Mouse (Mus musculus): ENCODE results near the gene Nudt9.

Nudt9 gene

GRCm38 (mm10) chr5:104077508-104077907 is 31.4 kb downstream of the Nudt9 start, which contains the start of gene Gm17660:
Gene Gm17660 (minus strand): TSS chr5:104077608.
- no peak for DNase-seq (ENCODE audit: low read depth, low spot score)

GRCm38 (mm10) chr5:104080736-104081135 is 34.6 kb downstream of the Nudt9 start:
- no peak for DNase-seq (ENCODE audit: low read depth, low spot score)

DNA sequence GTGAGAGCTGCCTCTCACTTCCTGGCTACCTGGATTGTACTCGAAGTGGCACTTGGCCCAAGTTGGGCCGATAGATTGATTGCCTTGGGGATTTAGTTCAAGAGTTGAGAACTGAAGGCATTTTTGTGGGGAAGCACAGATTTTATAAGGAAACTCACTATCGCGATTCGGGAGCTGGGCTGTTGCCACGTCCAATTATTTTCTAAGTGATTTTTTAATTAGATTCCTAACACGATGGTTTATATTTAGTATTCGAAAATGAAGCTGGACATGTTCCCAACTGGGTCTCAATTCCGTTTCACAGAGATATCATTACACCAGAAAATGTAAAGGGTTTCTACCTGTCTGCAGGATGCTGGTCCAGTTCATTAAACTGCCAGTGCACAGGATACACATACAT is 39.3 kb downstream of the Nudt9 start:
- DNase-seq (ENCODE audit: low read depth, low spot score) = no peak

- no peak for DNase-seq (ENCODE audit: low read depth, low spot score)
Measured at GRCm38 (mm10) chr5:104089751-104090150, 43.6 kb downstream of the Nudt9 start.

GRCm38 (mm10) chr5:104095416-104096077 is 49.4 kb downstream of the Nudt9 start:
- no peak for DNase-seq (ENCODE audit: low read depth, low spot score)

DNA sequence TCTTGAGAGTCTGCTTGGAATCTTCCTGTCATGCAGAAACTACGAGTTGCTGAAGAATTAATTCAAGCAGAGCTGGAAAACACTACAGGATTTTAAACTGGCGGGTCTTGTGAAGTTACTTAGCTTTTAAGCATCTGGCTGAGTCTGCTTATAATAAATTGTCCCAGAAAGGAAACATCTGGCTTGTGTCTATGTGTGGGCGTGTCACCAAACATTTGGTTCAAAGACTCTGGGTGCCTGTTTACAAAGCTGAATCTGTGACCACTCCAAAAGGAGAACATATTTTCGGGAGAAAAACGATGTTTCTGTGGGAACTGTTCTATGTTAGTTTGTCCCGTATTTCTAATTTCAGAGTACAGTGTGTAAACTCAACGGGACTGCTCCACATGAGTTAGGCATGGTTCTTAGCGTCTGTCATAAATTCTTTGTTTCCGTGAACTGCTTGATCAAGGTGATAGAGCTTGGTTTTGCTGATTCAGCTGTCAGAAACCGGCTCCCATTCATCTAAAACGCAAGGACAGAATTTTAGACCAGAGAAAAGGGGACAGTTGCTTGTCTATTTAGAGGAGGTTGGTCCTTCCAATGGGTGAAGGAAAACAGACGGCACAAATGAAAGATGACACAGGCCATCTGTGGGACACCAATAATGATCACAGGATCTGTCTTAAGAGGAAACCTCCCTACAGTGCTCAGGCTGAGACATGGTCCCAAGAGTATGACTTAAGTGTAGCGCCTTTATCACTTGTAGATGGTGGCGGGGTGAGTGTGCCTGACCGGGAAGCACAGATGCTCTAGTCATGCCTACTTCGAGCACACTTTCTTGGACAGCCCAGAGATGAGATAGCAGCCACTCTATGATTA is 50.2 kb downstream of the Nudt9 start:
- no peak for DNase-seq (ENCODE audit: low read depth, low spot score)

DNA sequence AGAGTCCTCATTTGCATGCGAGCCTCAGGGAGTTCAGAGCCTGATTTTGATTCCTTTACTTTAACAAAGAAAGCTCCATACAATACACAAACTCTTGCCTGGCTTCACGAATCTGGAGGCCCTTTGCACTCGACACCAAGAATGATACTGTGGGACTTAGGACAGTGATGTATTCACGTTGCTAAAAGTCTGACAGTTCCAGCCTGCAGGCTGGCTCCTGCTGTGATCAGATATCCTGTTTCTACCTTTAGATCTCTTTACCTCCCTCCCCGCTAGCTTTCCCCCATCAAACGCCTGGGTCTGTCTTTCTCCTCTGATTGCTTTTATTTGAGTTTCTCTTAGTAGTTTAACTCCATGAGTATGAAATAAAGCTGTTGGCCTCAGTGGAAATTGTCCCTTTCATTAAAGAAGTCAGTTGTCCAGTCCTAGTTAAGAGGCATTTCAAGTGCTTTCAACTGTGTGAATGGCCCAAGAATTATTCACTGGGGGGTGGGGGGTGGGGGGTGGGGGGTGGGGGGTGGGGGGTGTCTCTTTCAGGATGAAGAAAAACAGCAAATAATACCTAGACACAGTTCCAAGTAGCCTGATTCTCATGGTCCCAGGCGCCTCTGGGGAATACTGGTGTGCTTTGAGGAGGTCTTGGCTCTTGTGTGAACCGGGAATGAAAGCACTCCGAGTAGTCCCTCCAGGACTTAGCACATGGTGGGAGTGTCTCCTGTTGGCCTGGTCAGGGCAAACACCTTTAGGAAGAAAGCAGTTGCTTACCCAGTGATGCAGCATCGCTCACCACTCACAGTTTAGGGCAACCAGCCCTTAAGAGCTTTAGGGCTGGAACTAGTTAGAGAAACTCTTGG is 55.8 kb downstream of the Nudt9 start:
- no peak for DNase-seq (ENCODE audit: low read depth, low spot score)

GRCm38 (mm10) chr5:104103171-104103570 is 57.1 kb downstream of the Nudt9 start:
- no peak for DNase-seq (ENCODE audit: low read depth, low spot score)

DNA sequence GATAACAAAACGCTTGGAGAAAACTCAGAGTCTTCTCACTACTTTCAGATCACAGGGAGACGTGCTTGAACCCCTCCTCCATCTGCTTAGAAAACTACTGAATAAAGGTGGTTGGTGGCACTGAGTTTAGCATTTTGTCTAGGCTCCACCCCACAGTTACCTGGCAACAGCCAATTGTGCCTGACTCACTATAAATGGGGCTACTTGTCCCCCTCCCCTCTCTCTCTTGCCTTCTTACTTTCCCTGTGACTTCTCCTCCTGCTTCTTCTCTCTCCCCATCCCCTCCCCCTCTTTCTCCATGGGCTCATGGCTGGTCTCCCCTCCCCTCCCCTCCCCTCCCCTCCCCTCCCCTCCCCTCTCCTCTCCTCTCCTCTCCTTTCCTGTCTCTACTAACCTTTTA is 58.0 kb downstream of the Nudt9 start:
- DNase-seq (ENCODE audit: low read depth, low spot score) = no peak

DNA sequence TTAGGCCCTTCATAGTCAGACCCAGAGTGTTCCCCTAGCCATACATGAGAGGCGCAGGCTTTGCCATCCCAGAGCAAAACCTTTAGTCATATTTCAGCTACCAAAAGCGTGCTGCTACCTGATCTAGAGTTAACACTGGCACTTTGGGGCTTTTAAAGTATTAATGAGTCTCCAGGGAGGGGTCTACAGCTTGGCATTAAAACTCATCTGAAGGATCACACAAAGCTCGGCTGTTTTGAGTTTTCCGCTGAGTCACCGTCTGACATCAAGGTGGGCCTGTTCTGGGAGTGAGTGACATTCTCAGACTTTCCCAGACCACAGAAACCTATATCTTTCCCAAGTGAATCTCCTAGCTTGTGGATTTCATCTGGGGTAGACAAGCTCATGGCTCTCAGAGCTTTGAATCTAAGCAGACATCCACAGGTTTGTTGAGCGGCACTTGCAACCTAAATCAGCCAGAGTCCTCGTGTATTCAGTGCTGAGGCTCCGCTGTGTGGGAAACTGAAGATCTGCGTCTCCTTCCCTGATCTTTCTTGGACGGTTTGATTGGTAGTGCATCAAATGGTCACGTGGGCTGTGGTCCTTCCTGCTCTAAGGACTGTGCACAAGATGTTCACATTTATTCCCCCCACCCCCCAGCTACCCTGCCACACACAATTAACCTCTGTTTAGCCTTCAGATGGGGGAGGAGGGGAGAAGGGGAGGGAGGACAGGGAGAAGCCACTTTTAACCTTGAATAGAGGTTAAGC is 62.2 kb downstream of the Nudt9 start:
- DNase-seq (ENCODE audit: low read depth, low spot score) = no peak

DNA sequence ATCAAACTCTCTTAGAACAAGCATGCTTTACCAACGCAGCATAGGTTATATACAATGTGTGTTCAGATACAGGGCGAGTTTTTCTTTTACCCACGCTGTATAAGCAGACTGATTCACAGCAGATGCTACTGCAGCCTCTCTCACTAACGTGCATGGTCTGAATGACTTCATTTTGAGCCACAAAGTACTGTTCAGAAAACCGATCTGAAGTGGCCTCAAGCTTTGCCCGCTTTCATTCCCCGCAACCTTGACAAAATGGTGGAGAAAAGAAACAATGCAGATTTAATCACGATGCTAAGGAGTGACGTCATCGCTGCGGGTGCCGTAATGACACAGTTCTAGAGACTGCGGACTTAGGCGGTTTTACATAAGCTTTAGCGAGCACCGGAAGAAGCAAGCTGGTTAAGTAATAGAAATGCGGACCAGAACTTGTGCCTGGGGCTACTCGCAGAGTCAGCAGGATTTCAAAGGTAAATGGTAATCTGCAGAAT is 62.8 kb downstream of the Nudt9 start:
- DNase-seq (ENCODE audit: low read depth, low spot score) = peak; percentile 31

DNA sequence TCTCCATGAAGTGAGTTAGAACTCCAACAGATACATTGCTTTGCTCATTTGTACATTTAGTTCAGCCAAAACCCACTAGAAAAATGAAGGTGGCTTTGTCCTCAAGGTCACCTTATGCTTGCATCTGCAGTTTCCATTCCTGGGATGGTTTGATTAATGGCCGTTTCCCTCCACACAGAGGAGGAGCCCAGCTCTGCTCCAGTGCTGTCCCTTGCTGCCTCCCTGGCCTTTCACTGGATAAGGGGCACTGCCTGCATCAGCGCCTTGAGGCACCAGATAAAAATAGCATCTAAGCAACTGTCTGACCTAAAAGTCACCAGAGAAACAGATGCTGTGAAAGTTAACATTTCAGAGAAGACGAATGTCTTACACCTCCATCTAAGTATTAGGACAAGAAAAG is 63.4 kb downstream of the Nudt9 start:
- no peak for DNase-seq (ENCODE audit: low read depth, low spot score)

DNA sequence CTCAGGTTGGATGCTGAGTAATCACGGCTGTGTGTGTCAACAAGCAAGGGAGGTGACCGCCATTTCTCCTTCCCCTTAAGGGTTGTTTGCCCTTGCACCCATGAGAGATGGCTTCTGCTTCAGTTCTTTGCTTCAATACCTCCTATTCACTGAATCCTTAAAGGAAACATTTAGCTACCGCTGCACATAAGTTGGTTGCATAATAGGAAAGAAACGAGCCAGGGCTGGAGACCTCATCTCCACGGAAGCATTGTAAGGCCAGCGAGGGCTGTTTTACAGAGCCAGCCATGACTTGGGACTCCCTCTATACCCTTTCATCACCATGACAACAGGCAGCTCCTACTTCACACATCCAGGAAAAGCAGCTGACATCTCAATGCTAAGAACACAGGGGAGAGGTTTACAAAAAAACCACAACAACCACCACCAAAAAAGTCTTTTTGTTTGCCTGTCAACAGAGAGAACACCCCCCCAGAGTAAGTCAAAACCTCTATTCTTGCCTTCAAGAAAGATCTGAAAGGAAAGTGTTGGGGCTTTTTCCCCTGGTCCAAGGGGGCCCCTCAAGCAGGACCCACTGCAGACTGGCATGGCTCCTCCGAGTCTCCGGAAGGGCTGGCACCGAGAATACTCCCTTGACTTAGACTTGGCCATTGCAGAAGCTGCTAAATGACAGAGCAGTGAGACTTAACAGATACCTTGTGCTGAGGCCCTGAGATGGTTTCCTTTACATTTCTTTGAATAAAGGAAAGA is 64.2 kb downstream of the Nudt9 start:
- DNase-seq (ENCODE audit: low read depth, low spot score) = no peak

DNA sequence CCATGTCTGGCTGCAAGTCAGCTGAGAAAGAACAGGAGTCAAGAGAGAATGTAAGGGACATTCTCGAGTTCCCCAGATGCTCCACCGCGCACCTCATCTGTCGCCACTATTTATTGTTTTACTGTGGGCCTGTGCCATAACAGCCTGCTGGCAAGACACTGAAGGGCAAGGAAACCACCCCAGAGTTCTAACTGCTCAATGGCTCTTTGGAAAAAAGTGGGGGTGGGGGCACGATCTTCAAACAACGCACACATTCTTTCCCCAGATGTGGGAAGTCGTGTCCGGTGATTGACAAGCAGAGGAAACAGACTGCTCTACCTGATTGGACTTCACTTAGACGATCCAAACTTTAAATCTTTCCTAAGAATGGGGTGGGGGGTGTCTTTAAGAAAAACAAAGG is 65.9 kb downstream of the Nudt9 start:
- DNase-seq (ENCODE audit: low read depth, low spot score) = no peak

DNA sequence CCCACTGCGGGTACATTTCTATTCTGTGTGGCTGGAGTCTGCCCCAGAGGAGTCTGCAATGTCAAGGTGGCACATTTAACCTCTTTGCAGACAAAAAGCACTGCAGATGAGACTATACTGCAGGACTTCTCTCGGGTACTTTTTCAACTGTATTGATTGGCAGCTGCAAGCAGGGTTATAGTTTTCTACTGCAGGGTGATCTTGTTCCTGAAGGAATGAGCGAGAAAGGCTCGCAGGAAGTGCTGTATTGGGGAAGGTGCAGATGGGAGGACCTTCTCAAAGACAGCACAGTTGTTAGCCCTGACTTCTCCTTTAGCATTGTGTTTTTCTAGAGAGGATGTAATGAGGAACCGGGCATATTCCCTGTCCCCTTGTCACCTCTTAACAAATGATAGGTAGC is 66.4 kb downstream of the Nudt9 start:
- DNase-seq (ENCODE audit: low read depth, low spot score) = no peak

GRCm38 (mm10) chr5:104113491-104114172 is 67.5 kb downstream of the Nudt9 start, which contains the start of gene Sparcl1:
Gene Sparcl1 (minus strand): TSS chr5:104113733.
- no peak for DNase-seq (ENCODE audit: low read depth, low spot score)
